Mouse (Mus musculus) limb, embryonic 11.5 days (tissue): ENCODE measurements around the gene Inca1. TPM values are rescaled to one million over a fixed set of nuclear protein-coding genes. Genes with fewer than 3 reads are reported as not detected.

Source experiments
- ATAC-seq: fragments of 200-750 bp; cut with Nextera tagmentation; 2 replicates; pipeline ENCODE4 v1.8.0; 2017; ENCODE audit warnings: low read depth; ENCODE audit not compliant: insufficient number of reproducible peaks, low FRiP score, low TSS enrichment
- DNase-seq: peaks from one replicate; pipeline ENCODE4 v3.0.0-alpha.2; 2015; ENCODE audit warnings: low spot score
- H3K27ac ChIP-seq: fragments of 300-500 bp; sonication (generic); replicated peaks from 2 replicates; pipeline ENCODE4 v1.5.1; 2014; ENCODE audit warnings: low read depth, mild to moderate bottlenecking, low read length
- H3K27me3 ChIP-seq: fragments of 300-500 bp; sonication (generic); 2 replicates; pipeline ENCODE4 v1.6.1; 2014; ENCODE audit warnings: mild to moderate bottlenecking, low read length, mixed read lengths; ENCODE audit not compliant: control insufficient read depth, insufficient read depth
- H3K36me3 ChIP-seq: fragments of 300-500 bp; sonication (generic); 2 replicates; pipeline ENCODE4 v1.6.1; 2014; ENCODE audit warnings: mild to moderate bottlenecking, low read length, moderate library complexity, mixed read lengths; ENCODE audit not compliant: control insufficient read depth, insufficient read depth
- H3K4me1 ChIP-seq: fragments of 300-500 bp; sonication (generic); 2 replicates; pipeline ENCODE4 v1.6.1; 2014; ENCODE audit warnings: low read length, mixed read lengths; ENCODE audit not compliant: control insufficient read depth, insufficient read depth
- H3K4me2 ChIP-seq: fragments of 300-500 bp; sonication (generic); 2 replicates; pipeline ENCODE4 v1.6.1; 2014; ENCODE audit warnings: low read depth, mild to moderate bottlenecking, moderate library complexity; ENCODE audit not compliant: severe bottlenecking
- H3K4me3 ChIP-seq: fragments of 300-500 bp; sonication (generic); 2 replicates; pipeline ENCODE4 v1.5.1; 2014; ENCODE audit warnings: low read depth, low read length
- H3K9ac ChIP-seq: fragments of 300-500 bp; sonication (generic); 2 replicates; pipeline ENCODE4 v1.6.1; 2014; ENCODE audit warnings: mild to moderate bottlenecking, low read length
- H3K9me3 ChIP-seq: fragments of 300-500 bp; sonication (generic); 2 replicates; pipeline ENCODE4 v1.6.1; 2016; ENCODE audit warnings: low read length; ENCODE audit not compliant: control insufficient read depth
- WGBS: fragments of 180-500 bp; shearing (Covaris S2); extraction: QIAGEN DNeasy Blood & Tissue Kit; methylation state at CpG from one replicate; pipeline ENCODE4 v1.1.7; 2014; 5-methylcytosine and 5-hydroxymethylcytosine counted together
- polyA plus RNA-seq: library from polyadenylated mRNA; unstranded; fragments of >200 nt; fragmentation: Nextera tagmentation; extraction: Ambion mirVana; gene quantifications from 2 replicates; pipeline ENCODE4 v1.2.1, GENCODE M21; 2014

Gene Inca1
- polyA plus RNA-seq, 1 experiment from 2014 or later, result 0.96 TPM

DNA sequence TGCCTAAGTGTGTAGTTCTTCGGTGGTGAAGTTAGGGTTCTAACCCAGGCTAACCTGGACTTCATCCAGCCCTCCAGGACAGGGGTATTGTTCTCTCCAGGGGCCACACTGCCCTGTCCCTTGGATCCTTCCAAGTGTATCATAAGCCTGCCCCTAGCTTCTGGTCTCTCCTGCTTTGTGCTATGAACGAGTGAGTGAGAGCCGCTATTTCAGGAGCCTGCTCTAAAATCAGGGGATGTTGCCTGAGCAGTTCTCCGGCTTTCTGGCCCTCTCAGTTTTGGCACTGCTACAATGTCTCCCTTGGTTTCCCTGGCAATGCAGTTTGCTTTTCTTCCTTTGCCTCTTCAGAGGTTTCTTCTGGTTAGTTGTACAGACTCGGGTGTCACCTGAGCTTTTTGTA, 31.2 kb upstream of the Inca1 start:
- Histone ChIP-seq H3K27me3 (no peaks in the 10 kb centered on the region), H3K4me1 (0 out of 2 replicates have a peak, but pooled peaks cover 2% of the 10 kb centered on the region), H3K9ac (no peak overlapping the region), H3K4me2 (no peak overlapping the region), H3K36me3 (peaks cover 13% of the 10 kb centered on the region), H3K9me3 (no peaks in the 10 kb centered on the region), H3K4me3 (no peak overlapping the region), H3K27ac (no peak overlapping the region)
- ATAC-seq, result no peak
- 70% methylated on average over 5 of the region's 5 CpGs for WGBS
- DNase-seq, result no peak

DNA sequence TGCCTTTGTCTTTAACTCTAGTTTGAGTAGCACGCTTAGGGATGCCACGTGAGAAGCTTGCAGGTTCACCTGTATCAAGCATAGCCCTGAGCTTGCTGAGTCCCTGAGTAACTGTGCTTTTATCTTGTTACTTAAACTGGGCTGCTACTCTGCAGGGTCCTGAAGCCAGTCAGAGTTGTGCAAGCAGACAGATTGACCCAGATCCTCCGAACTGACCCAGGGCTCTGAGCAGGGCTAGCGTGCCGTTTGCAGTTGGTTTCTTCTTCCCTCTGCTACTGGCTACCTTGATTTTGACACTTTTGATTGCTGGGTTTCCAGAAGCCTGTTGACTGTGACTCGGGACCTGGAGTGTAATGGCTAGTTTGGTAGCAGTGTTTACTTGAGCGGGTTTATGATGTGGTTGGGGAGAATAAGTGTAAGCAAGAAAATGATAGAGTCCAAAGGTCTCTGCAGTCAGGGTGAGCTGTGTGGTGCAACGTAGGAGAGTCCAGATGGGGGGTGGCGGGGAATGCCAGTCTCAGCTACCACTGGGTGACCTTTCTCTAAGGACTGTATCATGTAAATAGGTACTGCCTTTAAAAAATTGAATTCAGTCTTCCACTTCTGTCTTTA, 30.6 kb upstream of the Inca1 start:
- H3K9me3 ChIP-seq, result no peaks in the 10 kb centered on the region
- DNase-seq (no peak), ATAC-seq (no peak)
- peaks cover 18% of the 10 kb centered on the region for H3K36me3 ChIP-seq
- no peak overlapping the region for H3K9ac ChIP-seq
- no peak overlapping the region for H3K27ac ChIP-seq
- H3K27me3 ChIP-seq, result no peaks in the 10 kb centered on the region
- 79% methylated on average over 9 of the region's 9 CpGs for WGBS
- 0 out of 2 replicates have a peak, but pooled peaks cover 2% of the 10 kb centered on the region for H3K4me1 ChIP-seq
- H3K4me3 ChIP-seq, result no peak overlapping the region
- no peak overlapping the region for H3K4me2 ChIP-seq

DNA sequence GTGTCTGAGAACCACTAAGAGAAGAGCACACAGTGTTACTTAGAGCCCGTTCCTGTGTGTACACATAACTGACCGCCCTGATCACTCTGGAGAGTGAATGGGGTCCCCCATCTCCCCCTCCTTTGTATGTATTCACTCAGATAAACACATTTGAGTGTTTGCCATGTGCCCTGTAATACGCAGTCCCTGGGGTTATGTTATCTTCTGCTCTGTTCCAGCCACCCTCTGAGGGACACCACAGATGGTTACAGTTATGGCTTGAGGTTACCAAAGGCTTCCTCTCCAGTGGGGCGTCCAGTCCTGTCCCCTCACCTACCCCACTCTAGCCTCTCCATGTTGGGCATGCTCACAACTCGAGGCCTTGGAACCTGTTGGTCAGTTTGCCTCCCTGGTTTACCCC, 27.4 kb upstream of the Inca1 start:
- no peak overlapping the region for H3K9ac ChIP-seq
- DNase-seq, result no peak
- 92% methylated on average over 5 of the region's 5 CpGs for WGBS
- no peak overlapping the region for H3K4me2 ChIP-seq
- peaks cover 23% of the 10 kb centered on the region for H3K36me3 ChIP-seq
- no peak overlapping the region for H3K27ac ChIP-seq
- no peaks in the 10 kb centered on the region for H3K27me3 ChIP-seq
- no peaks in the 10 kb centered on the region for H3K9me3 ChIP-seq
- no peak overlapping the region for H3K4me3 ChIP-seq
- no peak for ATAC-seq
- no peaks in the 10 kb centered on the region for H3K4me1 ChIP-seq

DNA sequence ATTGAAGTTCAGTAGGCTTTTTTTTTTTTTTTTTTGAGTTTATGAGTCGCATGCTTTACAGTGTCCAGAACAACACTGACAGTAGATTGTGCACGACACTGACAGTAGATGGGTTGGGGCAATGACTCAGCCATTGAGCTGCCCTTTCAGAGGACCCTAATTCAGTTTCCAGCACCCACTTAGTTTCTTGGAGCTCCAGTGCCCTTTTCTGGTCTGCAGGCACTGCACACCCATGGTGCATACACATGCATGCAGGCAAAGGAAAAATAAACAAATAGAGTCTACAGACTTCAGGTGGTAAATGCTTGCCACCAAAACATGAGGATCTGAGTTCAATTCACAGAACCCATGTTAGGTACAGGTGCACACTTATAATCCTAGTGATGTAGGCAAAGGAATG, 26.6 kb upstream of the Inca1 start:
- H3K27ac ChIP-seq, result no peak overlapping the region
- ATAC-seq (no peak), DNase-seq (no peak)
- H3K4me3 ChIP-seq, result no peak overlapping the region
- 94% methylated on average over 2 of the region's 2 CpGs for WGBS
- H3K36me3 ChIP-seq, result peaks cover 23% of the 10 kb centered on the region
- H3K9me3 ChIP-seq, result no peaks in the 10 kb centered on the region
- H3K9ac ChIP-seq, result no peak overlapping the region
- no peaks in the 10 kb centered on the region for H3K27me3 ChIP-seq
- no peaks in the 10 kb centered on the region for H3K4me1 ChIP-seq
- H3K4me2 ChIP-seq, result no peak overlapping the region

DNA sequence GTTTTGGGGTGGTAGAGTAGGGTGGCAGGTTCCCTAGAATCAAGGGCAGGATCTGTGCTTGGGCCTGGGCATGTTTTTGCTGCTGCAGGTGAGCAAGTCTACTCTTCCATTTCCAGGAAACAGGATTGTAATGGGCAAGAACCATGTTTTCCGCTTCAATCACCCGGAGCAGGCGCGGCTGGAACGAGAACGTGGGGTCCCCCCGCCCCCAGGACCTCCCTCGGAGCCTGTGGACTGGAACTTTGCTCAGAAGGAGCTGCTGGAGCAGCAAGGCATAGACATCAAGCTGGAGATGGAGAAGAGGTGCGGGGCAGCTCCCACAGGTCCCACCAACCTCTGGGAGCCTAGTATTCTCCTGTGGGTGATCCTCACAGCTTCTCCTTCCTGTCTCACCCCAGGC, 24.8 kb upstream of the Inca1 start:
- H3K4me2 ChIP-seq, result no peak overlapping the region
- H3K27me3 ChIP-seq, result no peaks in the 10 kb centered on the region
- DNase-seq (no peak), ATAC-seq (no peak)
- no peak overlapping the region for H3K9ac ChIP-seq
- peaks cover 25% of the 10 kb centered on the region for H3K36me3 ChIP-seq
- H3K27ac ChIP-seq, result no peak overlapping the region
- H3K4me3 ChIP-seq, result no peak overlapping the region
- no peaks in the 10 kb centered on the region for H3K4me1 ChIP-seq
- WGBS, result 91% methylated on average over 9 of the region's 9 CpGs
- no peaks in the 10 kb centered on the region for H3K9me3 ChIP-seq

DNA sequence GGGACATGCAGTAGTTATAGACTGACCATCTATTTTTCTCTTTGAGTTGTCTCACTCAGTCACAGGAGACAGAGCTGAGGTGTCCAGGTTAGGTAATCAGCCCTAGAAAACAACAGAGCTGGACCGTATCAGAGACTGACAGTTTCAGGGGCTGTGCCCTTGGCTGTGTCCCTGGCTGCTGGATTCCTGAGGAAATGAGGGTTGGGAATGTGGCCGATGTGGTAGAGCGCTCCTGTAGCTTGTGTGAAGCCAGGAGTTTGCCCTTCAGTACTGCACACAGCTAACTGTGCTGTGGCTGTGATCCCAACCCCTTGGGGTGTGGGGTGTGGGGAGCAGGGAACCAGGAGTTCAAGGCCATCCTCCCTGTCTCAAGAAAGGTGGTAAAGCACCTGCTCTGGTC, 21.1 kb upstream of the Inca1 start:
- no peak for ATAC-seq
- Histone ChIP-seq H3K9ac (no peak overlapping the region), H3K9me3 (no peaks in the 10 kb centered on the region), H3K4me1 (no peaks in the 10 kb centered on the region), H3K27ac (no peak overlapping the region), H3K27me3 (no peaks in the 10 kb centered on the region), H3K4me2 (no peak overlapping the region), H3K4me3 (no peak overlapping the region), H3K36me3 (peaks cover 12% of the 10 kb centered on the region)
- DNase-seq, result no peak
- 95% methylated on average over 3 of the region's 3 CpGs for WGBS

- H3K9me3 ChIP-seq, result no peaks in the 10 kb centered on the region
- no peak overlapping the region for H3K4me3 ChIP-seq
- 86% methylated on average over 3 of the region's 3 CpGs for WGBS
- no peaks in the 10 kb centered on the region for H3K27me3 ChIP-seq
- DNase-seq (no peak), ATAC-seq (no peak)
- peaks cover 9% of the 10 kb centered on the region; the same call in 1 of the 2 replicates for H3K36me3 ChIP-seq
- H3K4me1 ChIP-seq, result no peaks in the 10 kb centered on the region
- no peak overlapping the region for H3K4me2 ChIP-seq
- no peak overlapping the region for H3K27ac ChIP-seq
- H3K9ac ChIP-seq, result no peak overlapping the region
Observed at GRCm38 (mm10) chr11:70720567-70720966, 20.6 kb upstream of the Inca1 start.

- Histone ChIP-seq H3K4me1 (no peaks in the 10 kb centered on the region), H3K9ac (no peak overlapping the region), H3K27me3 (no peaks in the 10 kb centered on the region), H3K4me2 (no peak overlapping the region), H3K27ac (no peak overlapping the region), H3K36me3 (0 out of 2 replicates have a peak, but pooled peaks cover 4% of the 10 kb centered on the region), H3K4me3 (no peak overlapping the region), H3K9me3 (no peaks in the 10 kb centered on the region)
- no peak for ATAC-seq
- no peak for DNase-seq
- WGBS, result 87% methylated on average over 5 of the region's 5 CpGs
Observed at GRCm38 (mm10) chr11:70718481-70718880, 18.5 kb upstream of the Inca1 start.

DNA sequence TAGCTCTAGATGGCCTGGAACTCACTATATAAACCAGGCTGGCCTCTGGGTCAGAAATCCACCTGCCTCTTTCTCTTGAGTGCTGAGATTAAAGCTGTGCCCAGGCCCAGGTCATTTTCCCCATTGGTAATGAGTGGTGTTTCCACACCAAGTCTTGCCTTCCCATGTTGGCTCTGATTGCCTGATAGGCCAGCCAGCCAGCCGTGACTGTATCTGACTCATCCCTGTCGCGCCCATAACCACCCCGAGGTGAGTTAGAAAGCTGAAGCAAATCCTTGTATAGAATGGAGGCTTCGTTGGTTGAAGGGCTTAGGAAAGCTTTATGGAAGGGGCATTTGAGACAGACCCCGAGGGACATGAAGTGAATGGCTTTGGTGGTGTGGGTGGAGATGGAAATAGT, 15.9 kb upstream of the Inca1 start:
- 94% methylated on average over 6 of the region's 6 CpGs for WGBS
- no peak for ATAC-seq

More for the DNA sequence above, 15.9 kb upstream of the Inca1 start:
- H3K4me2 ChIP-seq, result no peak overlapping the region
- H3K9me3 ChIP-seq, result no peaks in the 10 kb centered on the region
- H3K27ac ChIP-seq, result no peak overlapping the region
- 0 out of 2 replicates have a peak, but pooled peaks cover 4% of the 10 kb centered on the region for H3K36me3 ChIP-seq
- no peak overlapping the region for H3K9ac ChIP-seq
- H3K4me3 ChIP-seq, result no peak overlapping the region
- H3K27me3 ChIP-seq, result no peaks in the 10 kb centered on the region
- no peaks in the 10 kb centered on the region for H3K4me1 ChIP-seq
- DNase-seq, result no peak
